Mouse (Mus musculus) activated CD4-positive, CD25-positive, alpha-beta regulatory T cell (primary cell): Measurements from ENCODE around the gene 1810009J06Rik. TPM values are rescaled to one million over a fixed set of nuclear protein-coding genes. Genes with fewer than 3 reads are reported as not detected.

Source experiments
- polyA plus RNA-seq, 2 experiments: library from polyadenylated mRNA; unstranded; fragments of 100-300 nt; shearing (Covaris generic); gene quantifications; one replicate each; pipeline ENCODE4 v1.2.1; 2017

Gene 1810009J06Rik
- not detected for polyA plus RNA-seq

DNA sequence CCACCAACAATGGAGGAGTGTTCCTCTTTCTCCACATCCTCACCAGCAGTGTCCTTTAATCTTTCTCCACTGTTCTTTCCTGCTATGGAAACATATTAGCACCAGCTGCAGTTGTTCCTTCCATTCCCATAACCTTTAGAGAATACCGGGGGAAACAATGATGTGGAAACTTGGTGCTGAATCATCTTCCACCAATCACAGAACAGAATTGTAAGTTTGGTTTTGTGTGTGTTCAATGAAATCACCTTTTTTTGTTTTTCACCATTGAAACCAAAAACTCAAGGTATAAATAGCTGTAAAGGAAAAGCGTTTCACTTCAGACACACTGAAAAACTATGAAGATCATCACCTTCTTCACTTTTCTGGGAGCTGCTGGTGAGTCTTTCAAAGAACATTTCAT, at the start of gene 1810009J06Rik:
1810009J06Rik (plus strand) TSS at position 301 of the 400 bp plus-strand sequence.

DNA sequence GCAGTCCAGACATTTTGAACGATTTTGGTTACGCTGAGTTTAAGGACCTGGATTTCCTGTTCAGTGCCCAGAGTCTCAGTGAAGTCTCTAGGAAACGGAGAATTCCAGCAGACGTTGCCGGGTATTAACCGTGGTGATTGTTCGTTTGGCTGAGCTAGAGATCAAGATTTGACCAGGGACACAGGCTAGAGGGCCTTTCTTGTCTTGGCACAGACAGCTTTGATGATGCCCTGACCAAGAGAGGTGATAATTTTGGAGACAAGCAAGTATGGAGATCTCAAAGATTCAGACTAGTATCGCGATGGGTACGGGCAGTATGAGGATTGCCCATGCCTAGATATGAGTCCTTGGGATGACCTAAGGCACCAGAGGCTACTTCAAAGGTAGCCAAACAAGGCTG, 24.1 kb upstream of the 1810009J06Rik start, which contains the start of gene 1700074P13Rik:
1700074P13Rik (minus strand) TSS at position 101 of the 400 bp plus-strand sequence.

DNA sequence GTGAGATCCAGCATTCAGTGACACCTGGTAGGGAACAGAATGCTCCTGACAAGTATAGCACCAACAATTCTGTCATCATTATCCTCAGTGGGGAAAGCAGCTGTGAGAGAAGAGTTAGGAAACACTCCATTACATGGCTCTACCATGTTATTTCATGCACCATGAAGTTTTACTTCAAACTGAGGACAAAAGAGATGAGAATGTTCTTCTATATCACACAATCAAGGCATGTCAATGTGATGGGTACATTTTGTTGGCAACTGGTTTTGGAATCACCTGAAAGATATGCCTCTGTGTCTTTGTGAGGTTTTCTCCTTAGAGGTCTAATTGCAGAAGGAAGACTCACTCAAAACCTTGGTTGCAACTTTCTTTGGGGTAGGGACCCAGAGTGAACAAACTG, 12.8 kb upstream of the 1810009J06Rik start, which contains the start of gene Gm4744:
Gm4744 (minus strand) TSS at position 101 of the 400 bp plus-strand sequence.

DNA sequence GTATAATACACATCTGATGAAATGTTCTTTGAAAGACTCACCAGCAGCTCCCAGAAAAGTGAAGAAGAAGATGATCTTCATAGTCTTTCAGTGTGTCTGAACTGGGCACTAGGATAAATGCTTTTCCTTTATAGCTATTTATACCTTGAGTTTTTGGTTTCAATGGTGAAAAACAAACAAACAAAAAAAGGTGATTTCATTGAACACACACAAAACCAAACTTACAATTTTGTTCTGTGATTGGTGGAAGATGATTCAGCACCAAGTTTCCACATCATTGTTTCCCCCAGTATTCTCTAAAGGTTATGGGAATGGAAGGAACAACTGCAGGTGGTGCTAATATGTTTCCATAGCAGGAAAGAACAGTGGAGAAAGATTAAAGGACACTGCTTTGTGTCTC, 34.8 kb downstream of the 1810009J06Rik start, which contains the start of gene Gm2663:
Gm2663 (minus strand) TSS at position 101 of the 400 bp plus-strand sequence.

Other genes with a start within 250 kb of the 1810009J06Rik start
- gene Moxd2, start 77.3 kb upstream of the 1810009J06Rik start, polyA plus RNA-seq: under 1 TPM; 0.18 to 0.25 TPM
- gene Prss58, start 64.4 kb upstream of the 1810009J06Rik start, polyA plus RNA-seq: not detected
- gene 1700074P13Rik, start 24.2 kb upstream of the 1810009J06Rik start, polyA plus RNA-seq: not detected
- not detected for gene Gm4744, start 12.9 kb upstream of the 1810009J06Rik start, polyA plus RNA-seq
- not detected for gene Gm2663, start 34.7 kb downstream of the 1810009J06Rik start, polyA plus RNA-seq
- gene 2210010C04Rik, start 70.8 kb downstream of the 1810009J06Rik start, polyA plus RNA-seq: under 1 TPM in 1 of 2 experiments, not detected in 1; 0.10 TPM